Mouse (Mus musculus) limb, embryonic 11.5 days (tissue): Measurements from ENCODE around the gene Fem1a. TPM values are rescaled to one million over a fixed set of nuclear protein-coding genes. Genes with fewer than 3 reads are reported as not detected.

ENCODE experiments used
- ATAC-seq: fragments of 200-750 bp; cut with Nextera tagmentation; 2 replicates; pipeline ENCODE4 v1.8.0; 2017; ENCODE audit warnings: low read depth; ENCODE audit not compliant: insufficient number of reproducible peaks, low FRiP score, low TSS enrichment
- DNase-seq: peaks from one replicate; pipeline ENCODE4 v3.0.0-alpha.2; 2015; ENCODE audit warnings: low spot score
- H3K27ac ChIP-seq: fragments of 300-500 bp; sonication (generic); replicated peaks from 2 replicates; pipeline ENCODE4 v1.5.1; 2014; ENCODE audit warnings: low read depth, mild to moderate bottlenecking, low read length
- H3K27me3 ChIP-seq: fragments of 300-500 bp; sonication (generic); 2 replicates; pipeline ENCODE4 v1.6.1; 2014; ENCODE audit warnings: mild to moderate bottlenecking, low read length, mixed read lengths; ENCODE audit not compliant: control insufficient read depth, insufficient read depth
- H3K36me3 ChIP-seq: fragments of 300-500 bp; sonication (generic); 2 replicates; pipeline ENCODE4 v1.6.1; 2014; ENCODE audit warnings: mild to moderate bottlenecking, low read length, moderate library complexity, mixed read lengths; ENCODE audit not compliant: control insufficient read depth, insufficient read depth
- H3K4me1 ChIP-seq: fragments of 300-500 bp; sonication (generic); 2 replicates; pipeline ENCODE4 v1.6.1; 2014; ENCODE audit warnings: low read length, mixed read lengths; ENCODE audit not compliant: control insufficient read depth, insufficient read depth
- H3K4me2 ChIP-seq: fragments of 300-500 bp; sonication (generic); 2 replicates; pipeline ENCODE4 v1.6.1; 2014; ENCODE audit warnings: low read depth, mild to moderate bottlenecking, moderate library complexity; ENCODE audit not compliant: severe bottlenecking
- H3K4me3 ChIP-seq: fragments of 300-500 bp; sonication (generic); 2 replicates; pipeline ENCODE4 v1.5.1; 2014; ENCODE audit warnings: low read depth, low read length
- H3K9ac ChIP-seq: fragments of 300-500 bp; sonication (generic); 2 replicates; pipeline ENCODE4 v1.6.1; 2014; ENCODE audit warnings: mild to moderate bottlenecking, low read length
- H3K9me3 ChIP-seq: fragments of 300-500 bp; sonication (generic); 2 replicates; pipeline ENCODE4 v1.6.1; 2016; ENCODE audit warnings: low read length; ENCODE audit not compliant: control insufficient read depth
- WGBS: fragments of 180-500 bp; shearing (Covaris S2); extraction: QIAGEN DNeasy Blood & Tissue Kit; methylation state at CpG from one replicate; pipeline ENCODE4 v1.1.7; 2014; 5-methylcytosine and 5-hydroxymethylcytosine counted together
- polyA plus RNA-seq: library from polyadenylated mRNA; unstranded; fragments of >200 nt; fragmentation: Nextera tagmentation; extraction: Ambion mirVana; gene quantifications from 2 replicates; pipeline ENCODE4 v1.2.1, GENCODE M21; 2014

Gene Fem1a
- polyA plus RNA-seq, 1 experiment from 2014 or later = 12.5 TPM

GRCm38 (mm10) chr17:56293291-56293690 is 36.7 kb downstream of the Fem1a start:
- no peaks in the 10 kb centered on the region for H3K36me3 ChIP-seq
- no peak for ATAC-seq
- WGBS = 64% methylated on average over 1 of the region's 1 CpGs

GRCm38 (mm10) chr17:56294241-56294640 is 37.6 kb downstream of the Fem1a start:
- ATAC-seq (no peak), DNase-seq (no peak)
- H3K9ac ChIP-seq = no peak overlapping the region
- no peak overlapping the region for H3K4me2 ChIP-seq
- no peaks in the 10 kb centered on the region for H3K9me3 ChIP-seq
- H3K36me3 ChIP-seq = no peaks in the 10 kb centered on the region
- no peak overlapping the region for H3K27ac ChIP-seq
- no peaks in the 10 kb centered on the region for H3K27me3 ChIP-seq
- 92% methylated on average over 19 of the region's 19 CpGs for WGBS
- no peak overlapping the region for H3K4me3 ChIP-seq
- peaks cover 19% of the 10 kb centered on the region; the same call in 1 of the 2 replicates for H3K4me1 ChIP-seq

More at GRCm38 (mm10) chr17:56293291-56293690, 36.7 kb downstream of the Fem1a start:
- Histone ChIP-seq H3K4me2 (no peak overlapping the region), H3K9me3 (no peaks in the 10 kb centered on the region), H3K4me3 (no peak overlapping the region), H3K9ac (no peak overlapping the region), H3K27ac (no peak overlapping the region), H3K4me1 (peaks cover 26% of the 10 kb centered on the region), H3K27me3 (no peaks in the 10 kb centered on the region)
- DNase-seq = no peak

- ATAC-seq (no peak), DNase-seq (no peak)
- Histone ChIP-seq H3K27ac (no peak overlapping the region), H3K36me3 (no peaks in the 10 kb centered on the region), H3K27me3 (no peaks in the 10 kb centered on the region), H3K9me3 (no peaks in the 10 kb centered on the region), H3K9ac (no peak overlapping the region), H3K4me3 (no peak overlapping the region), H3K4me1 (peaks cover 6% of the 10 kb centered on the region; the same call in 1 of the 2 replicates), H3K4me2 (no peak overlapping the region)
- WGBS = 71% methylated on average over 1 of the region's 1 CpGs
Measured at GRCm38 (mm10) chr17:56296201-56296600, 39.6 kb downstream of the Fem1a start.

- no peak overlapping the region for H3K9ac ChIP-seq
- H3K4me3 ChIP-seq = no peak overlapping the region
- 96% methylated on average over 1 of the region's 1 CpGs for WGBS
- ATAC-seq (no peak), DNase-seq (no peak)
- no peaks in the 10 kb centered on the region for H3K9me3 ChIP-seq
- H3K4me1 ChIP-seq = peaks cover 5% of the 10 kb centered on the region; the same call in 1 of the 2 replicates
- H3K4me2 ChIP-seq = no peak overlapping the region
- no peaks in the 10 kb centered on the region for H3K27me3 ChIP-seq
- H3K27ac ChIP-seq = no peak overlapping the region
- no peaks in the 10 kb centered on the region for H3K36me3 ChIP-seq
Measured at GRCm38 (mm10) chr17:56298238-56298637, 41.6 kb downstream of the Fem1a start.

GRCm38 (mm10) chr17:56300186-56300585 is 43.6 kb downstream of the Fem1a start, which contains the start of gene Arrdc5:
Arrdc5 (minus strand) TSS chr17:56300286.
- Histone ChIP-seq H3K4me1 (peaks cover 11% of the 10 kb centered on the region), H3K4me3 (no peak within 1 kb of the TSS), H3K27me3 (no peaks in the 10 kb centered on the region), H3K4me2 (no peak within 1 kb of the TSS), H3K36me3 (no peaks in the 10 kb centered on the region), H3K9ac (no peak within 1 kb of the TSS), H3K9me3 (no peaks in the 10 kb centered on the region), H3K27ac (no peak within 1 kb of the TSS)
- ATAC-seq = no peak
- WGBS = 91% methylated on average over 9 of the region's 9 CpGs
- no peak for DNase-seq

GRCm38 (mm10) chr17:56302363-56302996 is 45.9 kb downstream of the Fem1a start:
- DNase-seq (peak; percentile 54), ATAC-seq (peak; percentile 22; the same call in 1 of the 2 replicates)
- peak overlapping the region; percentile 91 for H3K27ac ChIP-seq
- peaks cover 25% of the 10 kb centered on the region for H3K4me1 ChIP-seq
- H3K9ac ChIP-seq = 0 out of 2 replicates have a peak overlapping the region, but pooled peaks have one; percentile 37
- H3K4me2 ChIP-seq = peak overlapping the region; percentile 98
- no peaks in the 10 kb centered on the region for H3K27me3 ChIP-seq
- peaks cover 16% of the 10 kb centered on the region for H3K36me3 ChIP-seq
- 32% methylated on average over 13 of the region's 13 CpGs for WGBS
- H3K4me3 ChIP-seq = peak overlapping the region; percentile 85
- no peaks in the 10 kb centered on the region for H3K9me3 ChIP-seq

- peaks cover 25% of the 10 kb centered on the region for H3K4me1 ChIP-seq
- peak within 1 kb of the TSS; percentile 91 for H3K27ac ChIP-seq
- H3K4me2 ChIP-seq = peak within 1 kb of the TSS; percentile 98
- peak within 1 kb of the TSS; percentile 87 for H3K9ac ChIP-seq
- H3K27me3 ChIP-seq = no peaks in the 10 kb centered on the region
- ATAC-seq (peak; percentile 75), DNase-seq (peak; percentile 92)
- H3K9me3 ChIP-seq = no peaks in the 10 kb centered on the region
- H3K36me3 ChIP-seq = peaks cover 23% of the 10 kb centered on the region
- WGBS = under 1% methylated on average over 43 of the region's 43 CpGs
- H3K4me3 ChIP-seq = peak within 1 kb of the TSS; percentile 85
Measured at GRCm38 (mm10) chr17:56303160-56303846, 46.7 kb downstream of the Fem1a start, which contains the start of gene Uhrf1. Uhrf1 (plus strand) TSS chr17:56303321.

GRCm38 (mm10) chr17:56303847-56304586 is 47.4 kb downstream of the Fem1a start:
- ATAC-seq = peak; percentile 85
- Histone ChIP-seq H3K4me1 (peaks cover 25% of the 10 kb centered on the region), H3K9me3 (no peaks in the 10 kb centered on the region), H3K36me3 (peaks cover 26% of the 10 kb centered on the region), H3K4me3 (peak overlapping the region; percentile 85), H3K27me3 (no peaks in the 10 kb centered on the region), H3K9ac (peak overlapping the region; percentile 87), H3K4me2 (peak overlapping the region; percentile 98), H3K27ac (peak overlapping the region; percentile 91)
- under 1% methylated on average over 68 of the region's 68 CpGs for WGBS
- DNase-seq = peak; percentile 98
